Mouse (Mus musculus) frontal cortex, postnatal 10 days (tissue): ENCODE measurements around the gene Btn2a2.

Source experiments
- DNase-seq, 2 experiments: peaks; one replicate each; pipeline ENCODE4 v3.0.0; 2022; ENCODE audit warnings: low spot score in 2 of 2, mixed read lengths in 1 of 2

Gene Btn2a2

DNA sequence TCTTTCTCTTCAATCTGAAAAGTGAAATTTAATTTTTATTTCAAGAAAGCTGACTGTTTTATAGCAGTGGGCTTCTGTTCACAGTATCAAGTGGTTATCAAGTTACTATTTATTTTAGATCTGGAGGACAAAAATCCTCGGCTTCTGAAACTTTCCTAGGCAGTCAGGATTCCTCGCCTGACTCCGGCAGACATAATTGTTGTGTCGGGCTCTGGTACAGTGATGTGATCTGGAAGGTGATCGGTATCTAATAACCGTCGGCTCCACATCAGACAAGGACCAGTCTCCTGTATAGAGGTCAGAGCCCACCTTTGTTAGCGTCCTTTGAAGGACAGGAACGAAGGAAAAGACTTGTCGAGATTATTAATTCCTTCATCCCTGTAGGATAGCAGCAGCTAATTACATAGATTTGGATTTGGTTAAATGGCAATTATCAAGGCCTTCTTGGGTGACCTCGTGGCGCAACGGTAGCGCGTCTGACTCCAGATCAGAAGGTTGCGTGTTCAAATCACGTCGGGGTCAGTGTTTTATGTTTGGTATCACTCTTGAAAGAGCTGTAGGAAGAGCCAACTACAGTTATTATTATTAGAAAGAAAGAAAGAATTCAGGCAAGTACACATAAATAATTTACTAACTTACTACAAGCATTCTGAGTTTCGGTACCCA lies 9.1 kb upstream of the Btn2a2 start:
- peak in 1 of 2 experiments; percentile 29 for DNase-seq

DNA sequence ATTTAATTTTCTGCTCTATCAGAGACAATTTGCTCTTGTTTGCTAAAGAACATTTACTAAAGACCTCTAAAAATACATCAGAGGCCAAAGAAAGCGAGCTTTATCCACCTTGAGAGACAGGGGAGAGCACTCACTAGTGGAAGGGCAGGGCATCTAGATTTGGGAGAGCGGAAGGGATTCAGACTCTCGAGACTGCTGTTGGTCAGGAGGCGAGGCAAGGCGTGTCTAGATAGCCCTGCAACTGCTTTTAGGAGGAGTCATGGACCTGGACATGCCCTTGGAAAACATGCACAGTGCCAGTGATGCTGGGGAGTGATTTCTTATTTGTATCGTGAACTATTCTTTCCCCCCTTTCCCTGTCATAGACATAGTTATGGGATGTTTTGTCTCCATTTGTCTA lies 6.9 kb upstream of the Btn2a2 start:
- DNase-seq, result no peak

DNA sequence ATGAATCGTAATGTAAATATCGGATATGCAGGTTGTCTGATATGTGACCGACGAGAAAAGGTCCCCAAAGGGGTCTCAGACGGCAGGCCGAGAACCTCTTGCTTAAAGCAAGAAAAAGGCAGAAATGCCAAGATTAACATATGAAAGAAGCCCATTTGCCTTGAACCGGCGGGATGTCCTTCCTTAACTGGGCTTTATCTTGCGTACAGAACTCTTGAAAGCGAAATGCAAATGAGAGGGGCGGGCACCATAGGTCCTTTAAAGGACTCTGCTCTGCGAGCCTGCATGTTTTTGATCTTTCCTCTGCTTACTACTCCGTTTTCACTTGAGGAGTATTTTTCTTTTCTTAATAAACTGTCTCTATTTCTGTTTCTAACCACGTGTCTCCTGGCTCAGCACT lies 3.3 kb upstream of the Btn2a2 start:
- no peak for DNase-seq

DNA sequence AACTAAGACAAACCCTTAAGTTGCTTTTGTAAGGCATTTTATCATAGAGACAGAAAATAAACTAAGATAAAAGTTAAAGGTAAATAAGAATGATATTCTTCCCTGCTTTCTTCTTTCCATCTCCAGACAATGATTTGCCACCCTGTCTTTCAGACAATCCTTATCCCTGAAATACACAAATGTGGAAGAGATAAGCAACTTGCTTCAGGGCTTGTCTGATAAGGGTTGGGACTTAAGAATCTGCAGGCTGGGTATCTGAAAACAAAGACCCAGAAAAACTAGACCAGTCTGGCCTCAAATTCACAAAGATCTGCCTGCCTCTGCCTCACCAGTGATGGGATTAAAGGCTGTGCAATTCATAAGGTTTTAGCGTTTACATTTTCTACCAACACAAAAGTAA lies 2.6 kb upstream of the Btn2a2 start:
- DNase-seq, result no peak

DNA sequence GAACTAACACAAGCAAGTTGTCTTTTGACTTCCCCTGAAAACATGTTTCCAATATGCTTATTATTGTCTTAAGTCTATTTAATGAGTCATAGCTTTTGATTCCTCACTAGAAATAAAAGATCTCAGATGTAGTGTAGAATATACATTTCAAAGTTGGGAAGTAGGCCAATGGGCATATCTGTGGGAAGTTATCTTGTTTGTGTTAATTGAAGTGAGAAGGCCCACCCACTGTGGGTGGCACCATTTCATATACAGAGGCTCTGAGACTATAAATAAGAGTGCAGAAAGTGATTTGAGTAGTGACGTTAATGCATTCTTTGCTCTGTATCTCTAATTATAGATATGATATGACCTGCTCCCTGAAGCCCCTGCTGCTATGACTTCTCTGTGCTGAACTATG lies 2.2 kb upstream of the Btn2a2 start:
- no peak for DNase-seq

DNA sequence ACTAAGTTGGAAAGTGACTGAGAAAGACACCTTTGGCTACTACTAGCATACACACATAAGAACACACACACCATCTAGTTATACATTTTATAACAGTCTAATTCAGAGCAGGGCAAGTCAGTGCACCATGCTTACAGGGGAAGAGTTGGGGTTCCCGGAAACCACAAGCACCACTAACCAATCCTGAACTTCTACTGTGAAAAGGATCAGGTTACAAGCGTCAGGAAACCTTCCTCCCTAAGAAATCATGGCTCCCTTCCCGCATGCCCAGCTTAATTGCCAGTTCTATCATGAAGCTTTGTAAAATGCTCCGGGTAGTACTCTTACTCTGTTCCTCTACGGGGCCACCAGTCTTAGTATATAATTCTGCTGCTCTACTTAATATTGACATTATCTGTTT lies 3.4 kb downstream of the Btn2a2 start:
- no peak for DNase-seq

DNA sequence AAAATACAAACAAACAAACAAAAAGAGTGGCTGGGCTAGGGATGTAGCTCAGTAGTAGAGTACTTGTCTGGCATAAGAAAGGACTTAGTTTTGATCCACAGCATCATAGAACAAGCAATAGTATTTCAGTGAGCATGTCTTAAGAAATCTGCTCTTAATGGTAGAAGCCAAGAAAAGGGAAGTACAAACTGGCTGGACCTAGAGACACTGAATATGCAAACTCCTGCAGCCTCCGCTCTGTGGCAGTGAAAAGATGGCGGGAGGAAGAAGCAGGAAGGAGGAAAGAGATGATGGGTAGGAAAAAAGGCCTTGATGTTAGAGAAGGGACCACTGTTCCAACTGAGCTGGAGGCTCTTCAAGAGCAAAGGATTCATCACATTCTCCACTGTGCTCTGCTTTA lies 5.5 kb downstream of the Btn2a2 start:
- DNase-seq, result no peak

DNA sequence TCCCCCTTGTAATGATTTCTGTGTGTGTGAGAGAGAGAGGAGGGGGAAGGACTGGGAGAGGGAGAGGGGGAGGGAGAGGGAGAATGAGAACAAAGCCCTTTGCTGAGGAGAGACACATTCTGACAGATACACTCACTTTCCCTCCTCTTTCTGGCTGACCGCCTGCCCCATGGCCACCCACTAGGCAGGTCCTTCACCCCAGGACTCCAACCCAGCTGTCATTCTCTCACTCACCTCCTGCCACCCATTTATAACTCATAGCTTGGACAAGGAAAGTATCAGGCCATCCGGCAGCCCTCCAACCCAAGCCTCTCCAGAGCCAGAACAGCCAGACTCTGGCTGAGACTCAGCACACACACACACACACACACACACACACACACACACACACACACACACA lies 13.0 kb downstream of the Btn2a2 start:
- DNase-seq, result no peak

DNA sequence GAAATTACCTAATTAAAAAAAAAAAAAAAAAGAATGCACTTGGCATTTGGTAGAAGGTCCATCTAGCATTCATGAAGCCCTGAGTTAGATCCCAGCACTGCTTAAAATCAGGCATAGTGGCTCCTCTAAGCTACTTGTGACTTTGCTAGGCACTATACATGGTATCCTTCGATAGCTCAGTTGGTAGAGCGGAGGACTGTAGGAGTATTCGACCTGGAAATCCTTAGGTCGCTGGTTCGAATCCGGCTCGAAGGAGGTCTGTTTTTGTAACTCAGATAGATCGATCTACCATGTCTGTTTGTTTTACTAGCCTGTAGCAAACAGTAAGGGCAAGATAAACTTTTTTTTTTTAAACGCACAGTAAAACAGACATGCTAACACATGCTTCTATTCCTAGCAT lies 21.7 kb downstream of the Btn2a2 start:
- peak in 1 of 2 experiments; percentile 66 for DNase-seq

DNA sequence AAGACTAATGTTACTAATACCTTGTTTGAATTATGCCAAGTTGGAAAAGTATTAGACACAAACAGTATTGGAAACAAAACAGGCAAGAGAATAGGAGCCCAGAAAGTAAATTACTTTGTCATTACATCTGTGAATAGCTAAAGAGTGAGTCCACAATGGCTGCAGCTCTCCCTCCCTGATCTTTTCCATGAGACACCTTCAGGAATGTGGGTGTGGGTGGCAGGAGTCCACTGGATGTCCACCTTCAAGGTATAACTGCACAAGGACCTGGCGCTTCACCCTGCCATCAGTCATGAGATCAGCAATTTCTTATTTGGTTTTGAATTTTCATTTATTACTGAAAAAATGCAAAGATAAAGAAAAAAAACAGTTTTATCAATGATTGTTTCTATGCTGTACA lies 22.4 kb downstream of the Btn2a2 start:
- DNase-seq, result no peak

DNA sequence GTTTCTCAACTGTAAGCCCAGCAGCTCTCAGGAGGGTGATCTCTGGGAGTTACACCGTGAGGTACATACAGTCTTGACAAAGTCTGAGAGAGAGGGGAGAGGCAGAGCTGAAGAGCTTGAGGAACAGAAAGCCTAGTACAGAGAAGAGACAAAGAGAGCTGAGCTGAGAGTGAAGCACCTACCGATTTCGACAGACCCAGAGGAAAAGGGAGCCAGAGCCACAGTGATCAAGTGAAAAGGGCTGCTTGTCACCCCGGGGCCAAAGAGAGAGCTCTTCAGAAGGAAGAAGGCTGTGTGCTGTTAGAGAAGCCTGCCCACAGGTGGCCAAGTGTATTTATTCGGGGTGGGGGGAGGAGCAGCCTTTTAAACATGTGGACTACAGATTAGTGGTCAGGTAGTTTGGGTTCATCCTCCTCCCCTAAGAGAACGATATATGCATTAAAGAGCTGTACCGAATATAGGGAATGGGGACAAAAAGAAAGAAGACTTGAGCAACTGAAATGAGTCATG lies 23.0 kb downstream of the Btn2a2 start, which contains the start of gene Btn1a1:
Gene Btn1a1, minus strand, starts transcription at position 302 of the 510 bp plus-strand sequence.
- DNase-seq, result no peak

DNA sequence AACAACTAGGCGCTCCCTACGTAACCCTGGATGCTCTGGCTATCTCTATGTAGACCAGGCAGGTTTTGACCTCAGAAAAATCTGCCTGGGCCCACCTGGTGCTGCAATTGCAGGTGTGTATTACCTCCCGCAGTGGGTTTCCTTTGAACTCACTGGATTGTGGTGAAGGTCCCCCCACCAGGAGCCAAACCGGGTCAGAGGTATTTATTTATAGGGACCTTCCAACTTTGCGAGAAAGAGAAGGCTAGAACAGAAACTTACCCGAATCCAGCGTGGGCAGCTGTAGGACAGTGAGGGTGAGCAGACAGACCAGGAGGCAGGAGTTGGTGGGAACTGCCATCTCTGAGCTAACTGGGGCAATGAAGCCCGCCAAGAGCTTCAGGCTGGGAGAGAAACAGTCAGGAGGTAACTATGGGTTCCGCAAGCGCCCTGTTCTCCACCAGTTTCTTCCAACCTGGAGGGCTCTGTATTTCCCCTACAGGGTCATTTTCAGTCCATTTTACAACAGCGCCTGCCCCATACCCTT lies 23.8 kb downstream of the Btn2a2 start:
- no peak for DNase-seq

DNA sequence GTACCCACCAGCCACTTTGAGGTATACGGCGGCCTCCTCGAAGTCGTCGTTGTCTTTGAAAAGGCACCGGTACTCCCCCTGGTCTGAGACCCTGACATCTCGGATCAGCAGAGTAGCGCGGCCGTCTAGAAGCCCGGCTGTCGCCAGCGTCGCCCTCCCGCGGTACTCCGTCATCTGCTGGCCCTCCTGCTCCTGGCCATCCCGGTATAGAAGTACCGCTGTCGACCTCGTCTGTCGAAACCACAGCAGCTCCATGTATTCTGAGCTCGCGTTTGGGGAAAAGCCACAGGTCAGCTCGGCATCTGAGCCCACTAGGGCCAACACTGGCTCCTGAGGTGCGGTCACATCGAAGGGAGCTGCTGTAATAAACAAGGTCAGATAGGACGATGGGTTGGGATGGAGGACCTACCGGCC lies 24.4 kb downstream of the Btn2a2 start:
- peak in 1 of 2 experiments; percentile 28 for DNase-seq

DNA sequence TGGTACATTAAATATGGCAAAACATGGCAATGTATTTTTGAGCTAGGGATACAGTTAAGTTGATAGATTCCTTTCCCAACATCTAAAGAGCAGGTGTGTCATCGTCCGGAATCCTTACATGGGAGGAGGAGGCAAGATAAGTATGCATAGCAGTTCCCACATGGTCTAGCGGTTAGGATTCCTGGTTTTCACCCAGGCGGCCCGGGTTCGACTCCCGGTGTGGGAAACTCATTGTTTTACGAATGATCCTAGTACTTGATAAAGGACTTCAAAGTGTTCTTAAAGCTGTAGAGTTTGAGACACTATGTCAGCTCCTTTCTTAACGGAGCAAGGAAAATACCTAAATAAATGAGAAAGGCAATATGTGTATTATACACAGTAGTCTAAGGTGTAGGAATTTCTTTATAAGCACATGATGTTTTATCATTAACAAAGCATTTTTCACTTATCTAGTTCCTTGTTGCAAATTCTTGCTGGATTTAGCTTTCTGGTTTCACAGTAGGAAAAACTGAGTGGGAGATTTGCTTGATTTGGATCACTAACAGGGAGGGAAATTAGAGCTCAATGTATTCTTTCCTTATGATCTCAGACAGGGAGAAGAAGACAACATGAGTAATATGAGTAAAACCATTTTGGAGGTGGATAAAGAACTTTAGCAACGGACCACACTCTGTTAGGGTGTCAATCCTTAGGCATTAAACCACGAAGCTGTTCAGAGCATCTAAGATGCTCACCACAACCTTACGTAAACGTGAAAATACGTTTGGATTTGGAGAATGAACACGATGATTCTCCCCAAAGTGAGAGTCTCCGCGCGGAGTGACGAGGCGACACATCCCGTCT lies 25.1 kb downstream of the Btn2a2 start:
- DNase-seq, result peak; percentile 54 to 79

DNA sequence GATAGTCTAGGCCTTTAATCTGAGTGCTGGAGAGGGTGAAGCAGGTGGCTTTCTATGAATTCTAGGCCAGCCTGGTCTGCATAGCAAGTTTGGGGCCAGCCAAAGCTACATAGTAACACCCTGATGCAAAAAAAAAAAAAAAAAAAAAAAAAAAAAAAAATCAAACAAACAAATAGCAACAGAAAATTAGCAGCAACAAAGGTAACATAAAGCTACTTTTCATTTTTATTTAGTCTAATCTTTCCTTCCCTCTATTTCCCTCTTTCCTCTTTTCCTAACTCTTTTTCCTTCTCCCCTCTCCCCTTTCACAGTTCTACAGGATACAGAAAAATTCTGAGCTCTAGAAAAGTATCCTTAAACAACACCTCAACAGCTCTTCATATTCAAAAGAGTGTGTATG lies 26.0 kb downstream of the Btn2a2 start:
- DNase-seq, result no peak

DNA sequence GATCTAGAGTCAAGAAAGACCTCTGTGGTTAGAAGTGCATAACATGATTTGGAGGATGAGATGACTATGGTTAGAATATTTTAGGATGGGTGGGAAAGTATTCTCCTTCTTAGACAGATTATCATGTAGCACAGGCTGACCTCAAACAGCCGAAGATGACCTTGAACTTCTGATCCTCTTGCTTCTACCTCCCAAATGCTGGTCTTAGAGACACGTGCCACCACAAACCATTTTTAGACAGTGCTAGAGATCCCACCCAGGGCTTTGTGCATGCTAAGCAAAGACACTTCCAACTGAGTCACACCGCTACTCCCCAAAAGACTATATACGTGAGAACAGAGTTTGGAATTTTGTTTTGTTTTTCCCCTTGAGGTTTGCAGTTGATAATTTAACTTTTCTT lies 26.6 kb downstream of the Btn2a2 start:
- DNase-seq, result no peak

DNA sequence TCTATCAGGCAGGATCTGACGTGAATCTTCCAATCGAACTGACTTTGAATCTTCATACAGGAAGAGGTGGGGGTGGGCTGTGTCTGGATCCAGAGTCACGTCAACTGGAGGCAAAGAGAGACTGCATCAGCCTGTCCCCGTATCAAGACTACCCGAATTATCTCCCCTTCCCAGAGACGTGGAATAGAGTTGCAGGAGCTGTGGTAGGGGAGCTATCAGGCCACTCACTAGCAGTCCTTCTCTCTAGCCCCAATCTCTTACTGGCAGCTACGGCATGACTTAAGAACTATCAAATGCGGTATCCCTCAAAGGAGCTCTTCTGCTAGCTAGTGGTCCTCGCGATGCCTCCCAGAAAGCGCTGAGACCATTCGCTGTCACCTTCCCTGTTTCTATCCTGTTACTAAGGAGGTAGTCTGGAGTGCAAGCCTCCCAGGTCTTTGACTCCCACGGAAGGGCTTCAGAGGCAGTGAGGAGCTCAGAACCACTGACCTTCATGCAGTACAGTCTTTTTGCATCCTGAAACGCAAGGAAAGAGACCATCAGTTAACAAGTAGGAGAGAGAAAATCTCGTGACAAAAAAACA lies 29.3 kb downstream of the Btn2a2 start:
- no peak for DNase-seq

DNA sequence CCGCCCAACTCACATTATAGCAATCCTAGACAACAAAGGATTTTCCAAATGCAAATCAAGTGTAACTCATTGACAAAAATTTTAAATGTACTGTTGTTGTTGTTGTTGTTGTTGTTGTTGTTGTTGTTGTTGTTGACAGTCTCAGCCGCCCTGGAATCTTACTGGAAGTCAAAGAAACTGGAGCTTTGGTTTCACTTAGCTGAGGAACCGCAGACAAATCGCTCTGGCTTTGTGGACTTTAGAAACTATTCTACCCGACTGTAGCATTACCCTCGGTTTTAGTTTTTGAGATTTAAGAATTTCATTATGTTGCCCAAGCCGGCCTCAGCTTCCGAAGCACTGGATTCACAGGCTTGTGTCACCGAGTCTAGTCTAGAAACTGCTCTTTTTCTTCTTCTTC lies 34.7 kb downstream of the Btn2a2 start:
- DNase-seq, result no peak

DNA sequence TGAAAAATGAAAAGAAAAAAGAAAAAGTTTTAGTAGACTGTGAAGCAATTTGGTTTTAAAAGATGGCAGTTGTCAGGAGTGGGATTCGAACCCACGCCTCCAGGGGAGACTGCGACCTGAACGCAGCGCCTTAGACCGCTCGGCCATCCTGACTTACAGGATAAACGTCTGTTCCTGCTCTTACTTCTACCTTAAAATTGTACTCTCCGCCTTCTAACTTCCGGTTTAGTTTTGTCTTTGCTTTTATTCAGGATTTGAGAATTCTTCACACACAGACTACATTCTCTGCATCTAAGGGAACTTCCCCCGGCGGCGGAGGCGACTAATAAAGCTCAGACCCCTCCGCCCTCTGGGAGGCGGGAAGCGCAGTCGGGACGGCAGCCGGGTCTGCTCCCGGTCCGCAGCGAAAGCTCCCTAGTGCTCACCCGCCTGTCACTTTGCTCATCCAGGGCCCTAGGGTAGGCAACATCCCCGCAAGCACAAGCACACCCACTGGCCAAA lies 35.2 kb downstream of the Btn2a2 start:
- peak; percentile 25 to 69 for DNase-seq

DNA sequence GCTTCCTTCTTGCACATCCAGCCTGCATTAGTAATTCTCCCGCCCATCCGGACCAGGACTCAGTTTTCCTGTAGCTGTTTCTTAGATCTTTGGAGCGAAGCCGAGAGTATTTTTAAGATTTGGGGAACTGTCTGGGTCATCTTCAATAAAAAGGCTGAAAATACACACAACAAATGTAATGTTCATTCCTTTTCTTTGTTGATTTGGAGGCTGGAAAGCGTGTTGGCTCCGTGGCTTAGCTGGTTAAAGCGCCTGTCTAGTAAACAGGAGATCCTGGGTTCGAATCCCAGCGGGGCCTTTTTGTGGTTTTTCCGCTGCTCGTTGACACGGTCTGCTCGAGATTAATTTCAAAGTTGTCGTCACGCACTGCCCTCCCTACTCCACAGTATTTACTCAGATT lies 38.3 kb downstream of the Btn2a2 start:
- peak in 1 of 2 experiments; percentile 84 for DNase-seq

DNA sequence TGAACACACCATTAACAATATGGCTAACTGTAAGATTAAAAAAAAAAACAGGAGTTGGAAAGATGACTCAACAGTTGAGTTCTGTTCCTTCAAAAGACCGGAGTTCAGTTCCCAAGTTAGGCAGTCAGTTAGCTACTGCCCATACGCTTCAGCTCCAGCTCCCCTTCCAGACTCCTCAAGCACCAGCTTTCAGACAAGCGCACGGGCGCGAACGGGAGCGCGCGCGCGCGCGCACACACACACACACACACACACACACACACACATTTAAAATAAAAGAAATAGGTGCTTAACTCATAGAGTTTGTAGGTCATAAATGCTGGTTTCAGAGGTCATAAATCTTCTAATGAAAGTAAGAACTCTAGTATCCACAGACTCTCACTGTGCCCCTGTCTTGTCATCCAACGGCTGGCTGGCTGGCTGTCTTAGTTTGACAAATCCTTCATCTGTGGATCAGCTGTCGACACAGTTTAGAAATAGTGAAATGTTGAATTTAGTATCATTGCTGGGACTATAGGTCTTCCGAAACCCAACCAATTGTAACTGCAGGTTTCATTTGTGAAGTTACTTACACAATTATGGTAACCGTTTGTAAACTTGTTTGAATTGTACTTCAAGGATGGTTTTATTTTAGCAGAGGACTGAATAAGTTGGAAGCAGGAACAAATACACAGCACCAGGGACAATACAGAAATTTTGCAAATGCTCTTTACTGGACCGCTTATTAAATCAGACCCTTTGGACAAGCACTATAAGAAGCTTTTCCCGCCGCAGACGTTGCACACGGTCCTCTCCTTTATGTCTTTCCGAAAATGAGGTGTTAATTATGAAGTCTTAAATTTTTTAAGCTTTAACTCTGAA lies 39.2 kb downstream of the Btn2a2 start:
- DNase-seq, result peak in 1 of 2 experiments; percentile 47
